Mouse (Mus musculus) brain, embryonic 14.5 days (tissue): Measurements from ENCODE around the gene Prpf8. TPM values are rescaled to one million over a fixed set of nuclear protein-coding genes. Genes with fewer than 3 reads are reported as not detected.

Experiments
- DNase-seq: peaks from one replicate; pipeline ENCODE4 v3.0.0-alpha.2; 2011; ENCODE audit warnings: low read depth
- CTCF ChIP-seq: fragments of 200-500 bp; IDR thresholded peaks from 2 replicates; pipeline ENCODE4 v1.5.1; 2012; ENCODE audit warnings: inconsistent platforms, mild to moderate bottlenecking, moderate library complexity, borderline replicate concordance; ENCODE audit not compliant: insufficient read depth, insufficient read length; ENCODE audit errors: extremely low read depth
- POLR2A ChIP-seq: fragments of 200-500 bp; IDR thresholded peaks from 2 replicates; pipeline ENCODE4 v1.6.1; 2012; ENCODE audit warnings: mild to moderate bottlenecking, inconsistent platforms, borderline replicate concordance; ENCODE audit not compliant: poor library complexity, insufficient read depth, insufficient read length, severe bottlenecking; ENCODE audit errors: extremely low read depth
- polyA plus RNA-seq: library from polyadenylated mRNA; depleted of rRNA; stranded (reverse); fragments of >200 nt; gene quantifications from 2 replicates; pipeline ENCODE4 v1.2.3, GENCODE M21; 2012; rRNA removed

The Prpf8 gene
- 144 and 156 TPM in 2 replicates for polyA plus RNA-seq

GRCm38 (mm10) chr11:75486601-75487285, at the start of gene Prpf8:
Gene Prpf8 (plus strand): TSS chr11:75486816.
- peak; percentile 38; the same call in 1 of the 2 replicates for TF ChIP-seq POLR2A
- no peak for TF ChIP-seq CTCF
- peak; percentile 99 for DNase-seq

- no peak for TF ChIP-seq POLR2A
These were observed 48.4 kb upstream of the Prpf8 start for GRCm38 (mm10) chr11:75438194-75438593.

DNA sequence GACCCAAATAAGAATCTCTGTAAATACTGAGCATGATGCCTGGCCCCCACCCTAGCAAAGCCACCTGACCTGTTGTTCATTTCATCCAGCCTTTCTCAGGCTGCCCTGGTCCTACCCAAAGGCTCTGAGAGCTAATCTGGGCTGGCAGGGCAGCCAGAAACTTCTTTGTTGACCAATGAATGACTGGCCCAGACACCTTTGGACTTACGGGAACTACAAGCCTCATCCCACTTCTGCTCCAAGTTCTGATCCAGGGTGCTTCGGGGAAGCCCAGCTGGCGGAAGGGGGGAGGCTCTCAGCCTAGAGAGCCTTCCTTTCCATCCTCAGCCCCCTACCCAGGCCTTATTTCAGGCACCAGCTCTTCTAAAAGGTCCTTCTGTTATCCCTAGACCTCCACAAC, 47.8 kb upstream of the Prpf8 start:
- DNase-seq: no peak
- TF ChIP-seq POLR2A (no peak), CTCF (no peak)

More at GRCm38 (mm10) chr11:75438194-75438593, 48.4 kb upstream of the Prpf8 start:
- no peak for DNase-seq

DNA sequence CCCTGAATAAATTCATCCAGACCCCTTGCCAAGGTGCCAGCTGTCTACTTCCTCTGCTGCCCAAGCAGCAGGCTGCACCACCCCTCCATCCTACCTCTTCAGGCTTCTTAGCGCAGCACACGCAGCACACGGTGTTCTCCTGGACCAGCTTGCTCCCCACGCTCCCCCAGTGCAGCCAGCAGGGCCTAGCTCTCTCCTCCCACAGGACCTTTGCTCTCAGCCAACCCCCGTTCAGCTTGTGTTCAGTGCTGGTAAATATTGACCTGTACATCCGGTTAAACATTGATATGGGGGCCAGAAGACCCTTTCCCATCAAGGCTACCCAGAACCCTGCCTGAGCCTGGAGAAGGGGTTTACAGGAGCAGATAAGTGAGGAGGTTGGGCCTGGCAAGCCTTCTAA, 47.3 kb upstream of the Prpf8 start, which contains the start of gene Serpinf2:
Serpinf2 (minus strand) TSS at position 229 of the 400 bp plus-strand sequence.
- DNase-seq: no peak
- TF ChIP-seq POLR2A (no peak), CTCF (no peak)

- DNase-seq: no peak
- TF ChIP-seq CTCF (no peak), POLR2A (no peak)
These were observed 46.7 kb upstream of the Prpf8 start for GRCm38 (mm10) chr11:75439951-75440350.

- no peak for DNase-seq
- TF ChIP-seq POLR2A: no peak
- no peak for TF ChIP-seq CTCF
These were observed 45.6 kb upstream of the Prpf8 start for GRCm38 (mm10) chr11:75441034-75441433.

GRCm38 (mm10) chr11:75441601-75442000, 45.0 kb upstream of the Prpf8 start:
- no peak for TF ChIP-seq CTCF
- TF ChIP-seq POLR2A: no peak
- DNase-seq: no peak

- no peak for TF ChIP-seq POLR2A
- TF ChIP-seq CTCF: no peak
- no peak for DNase-seq
These were observed 42.9 kb upstream of the Prpf8 start for GRCm38 (mm10) chr11:75443711-75444110.

DNA sequence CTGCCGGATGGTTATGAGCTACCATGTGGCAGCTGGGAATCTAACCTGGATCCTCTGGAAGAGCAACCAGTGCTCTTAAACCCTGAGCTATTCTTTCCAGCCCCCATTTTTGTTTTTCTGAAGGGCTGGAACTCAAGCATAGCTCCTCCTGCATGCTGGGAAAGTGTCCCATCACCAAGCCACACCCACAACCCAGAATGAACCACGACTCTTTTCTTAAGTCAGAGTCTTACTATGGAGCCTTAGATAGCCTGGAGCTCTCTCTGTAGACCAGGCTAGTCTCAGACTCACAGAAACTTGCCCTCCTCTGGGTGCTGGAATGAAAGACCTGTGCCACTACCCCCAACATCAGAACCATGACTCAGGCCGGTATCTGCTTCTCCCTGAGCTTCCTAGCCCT, 38.0 kb upstream of the Prpf8 start:
- TF ChIP-seq CTCF: no peak
- TF ChIP-seq POLR2A: no peak
- no peak for DNase-seq

DNA sequence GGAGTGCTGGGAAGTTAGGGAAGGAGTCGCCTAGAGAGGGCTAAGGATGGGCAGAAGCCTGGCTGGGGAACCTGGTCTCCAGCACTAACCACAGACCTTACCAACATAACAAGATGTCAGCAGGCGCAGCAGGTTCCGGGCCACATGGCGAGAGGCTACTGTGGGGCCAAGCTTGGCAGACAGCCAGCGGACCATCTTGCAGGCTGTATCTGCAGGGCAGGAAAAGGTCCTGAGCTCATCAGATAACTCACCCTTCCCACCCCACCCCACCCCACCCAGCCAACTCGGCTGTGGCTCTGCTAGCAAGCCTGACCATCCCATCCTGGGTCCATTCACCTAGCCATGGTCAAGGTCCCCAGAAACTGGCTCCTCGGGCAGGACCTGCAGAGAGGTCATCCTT, 36.9 kb upstream of the Prpf8 start:
- no peak for DNase-seq
- TF ChIP-seq POLR2A (no peak), CTCF (no peak)

DNA sequence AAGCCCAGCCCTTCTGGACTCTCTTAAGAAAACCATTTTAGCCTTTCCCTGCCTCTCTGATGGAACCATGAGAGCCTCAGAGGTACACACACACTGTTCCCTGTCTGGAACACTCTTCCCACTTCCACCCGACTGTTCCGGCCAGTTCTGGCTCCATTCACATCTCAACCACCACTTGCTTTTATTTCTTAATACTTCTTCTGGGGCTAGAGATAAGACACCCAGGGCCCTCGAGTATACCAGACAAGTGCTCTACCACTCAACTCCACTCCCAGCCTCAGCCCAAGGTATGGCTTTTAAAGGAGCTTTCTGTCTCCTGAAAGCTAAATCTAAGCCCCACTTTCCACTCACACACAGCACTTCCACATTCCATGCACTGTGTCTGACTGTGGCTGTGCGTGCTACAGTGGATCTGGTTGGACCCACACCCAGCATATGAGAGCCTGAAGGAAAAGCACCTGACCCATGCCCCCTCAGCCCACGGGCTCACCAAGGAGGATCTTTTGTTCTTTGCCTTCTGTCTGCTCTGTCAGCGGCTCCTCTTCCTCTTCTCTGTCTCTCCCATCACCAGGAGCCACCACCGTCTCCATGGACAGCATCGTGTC, 36.2 kb upstream of the Prpf8 start:
- no peak for DNase-seq
- TF ChIP-seq POLR2A (no peak), CTCF (no peak)

- TF ChIP-seq POLR2A: no peak
- no peak for TF ChIP-seq CTCF
- no peak for DNase-seq
These were observed 35.7 kb upstream of the Prpf8 start for GRCm38 (mm10) chr11:75450936-75451335.
